Mouse (Mus musculus) C2C12 (cell line): ENCODE results near the gene Gm11627.

Experiments used
- CEBPB ChIP-seq: IDR thresholded peaks from one replicate; pipeline ENCODE4 v1.6.1; 2011; ENCODE audit warnings: low read depth, mild to moderate bottlenecking, control low read depth, moderate library complexity
- CTCF ChIP-seq: IDR thresholded peaks from one replicate; pipeline ENCODE4 v1.5.1; 2011; ENCODE audit not compliant: control insufficient read depth, insufficient read depth, insufficient read length
- FOSL1 ChIP-seq: IDR thresholded peaks from one replicate; pipeline ENCODE4 v1.8.0; 2011; ENCODE audit warnings: mild to moderate bottlenecking, low read length; ENCODE audit not compliant: poor library complexity, insufficient read depth, severe bottlenecking
- MAX ChIP-seq: IDR thresholded peaks from one replicate; pipeline ENCODE4 v1.6.1; 2011; ENCODE audit warnings: mild to moderate bottlenecking, control low read depth
- MYOD1 ChIP-seq: IDR thresholded peaks from one replicate; pipeline ENCODE4 v1.6.1; 2011; ENCODE audit warnings: low read depth; ENCODE audit not compliant: control insufficient read depth, insufficient read length
- MYOG ChIP-seq: IDR thresholded peaks from one replicate; pipeline ENCODE4 v1.6.1; 2011; ENCODE audit not compliant: control insufficient read depth, insufficient read length; ENCODE audit errors: extremely low read depth
- USF1 ChIP-seq: IDR thresholded peaks from one replicate; pipeline ENCODE4 v1.6.1; 2011; ENCODE audit warnings: low read depth, mild to moderate bottlenecking, control low read depth, moderate library complexity

- TF ChIP-seq MAX (no peak), CTCF (no peak), MYOG (no peak), USF1 (no peak), FOSL1 (no peak), CEBPB (no peak), MYOD1 (no peak)
Observed at GRCm38 (mm10) chr11:102606751-102607171, 27.5 kb upstream of the Gm11627 start.
